Mouse (Mus musculus) spleen, embryonic (tissue): ENCODE measurements around the gene Gm17428.
"Not testable (repeated sequence)": the region's sequence is repeated elsewhere in the genome, so short reads cannot be mapped to it uniquely, and the experiment has no call there.

Experiments used
- CTCF ChIA-PET: fragments of 350-600 bp; sonication (Branson Sonifier 250); formaldehyde crosslinking; loops from one replicate; lab custom pipeline; 2022; lab: Charles Lee

Gene Gm17428

DNA sequence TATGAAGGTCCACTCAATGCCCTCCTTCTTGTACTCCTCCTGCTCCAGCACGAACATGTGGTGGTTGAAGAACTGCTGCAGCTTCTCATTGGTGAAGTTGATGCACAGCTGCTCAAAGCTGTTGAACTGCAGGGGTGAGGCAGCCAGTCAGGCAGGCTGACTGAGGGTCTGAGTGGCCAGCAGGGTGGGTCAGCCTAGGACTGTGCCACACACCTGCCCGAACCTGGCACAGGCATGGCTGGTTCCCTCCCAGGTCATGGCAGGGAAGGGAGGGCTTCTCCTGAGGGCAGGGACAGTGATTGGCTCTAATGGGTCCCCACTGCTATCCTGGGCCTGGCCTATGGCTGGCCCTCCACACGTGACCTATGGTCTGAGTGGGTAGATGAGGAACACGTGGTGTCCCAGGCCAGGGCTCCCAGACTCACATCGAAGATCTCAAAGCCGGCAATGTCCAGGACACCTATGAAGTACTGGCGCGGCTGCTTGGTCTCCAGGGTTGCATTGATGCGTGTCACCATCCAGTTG lies 11.7 kb downstream of the Gm17428 start:
- CTCF ChIA-PET: not testable (repeated sequence)

DNA sequence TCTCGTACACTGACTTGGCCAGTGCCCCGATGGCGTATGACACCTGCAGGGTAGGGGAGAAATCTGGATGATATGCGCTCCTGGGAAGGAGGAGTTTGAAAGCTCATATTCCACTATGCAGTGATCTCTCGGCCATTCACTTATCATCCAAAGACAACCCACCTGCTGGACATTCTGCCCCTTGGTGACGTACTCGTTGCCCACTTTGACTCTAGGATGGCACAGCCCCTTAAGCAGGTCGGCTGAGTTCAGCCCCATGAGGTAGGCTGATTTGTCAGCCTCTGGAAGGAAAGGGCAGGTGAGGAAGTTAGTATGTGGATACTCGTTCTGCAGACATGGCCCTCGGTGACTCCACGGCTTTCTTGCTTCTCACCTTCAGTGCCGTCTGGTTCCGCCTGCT lies 12.1 kb downstream of the Gm17428 start:
- CTCF ChIA-PET: no interaction called here

DNA sequence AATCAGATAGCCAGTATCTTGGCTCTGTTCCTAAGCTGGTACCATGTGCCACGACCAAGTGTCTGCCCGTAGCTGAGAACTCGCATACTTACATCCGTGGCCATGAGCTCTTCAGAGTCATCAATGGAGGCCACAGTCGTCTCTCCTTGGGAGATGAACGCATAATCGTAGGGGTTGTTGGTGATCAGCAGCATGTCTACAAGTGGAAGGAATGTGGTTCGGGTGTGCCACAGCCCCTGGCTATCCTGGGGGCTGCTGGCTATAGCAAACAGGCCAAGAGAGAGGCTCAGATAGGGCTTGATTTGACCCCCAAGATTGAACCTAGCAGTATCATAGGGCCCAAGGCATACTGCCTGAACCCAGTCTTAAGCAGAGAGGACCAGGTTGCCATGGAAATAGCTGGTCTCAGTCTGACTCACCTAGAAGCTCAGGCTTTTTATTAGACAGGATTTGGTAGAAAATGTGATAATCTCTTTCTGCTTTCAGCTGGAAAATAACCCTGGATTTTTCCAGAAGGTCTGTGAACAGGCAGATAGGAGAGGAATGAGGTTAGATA lies 13.2 kb downstream of the Gm17428 start:
- CTCF ChIA-PET: interaction anchor here (0.5 kb wide), 1 partner anchor 146 kb away, joined by 3 read pairs; no protein-coding TSS in a partner anchor

DNA sequence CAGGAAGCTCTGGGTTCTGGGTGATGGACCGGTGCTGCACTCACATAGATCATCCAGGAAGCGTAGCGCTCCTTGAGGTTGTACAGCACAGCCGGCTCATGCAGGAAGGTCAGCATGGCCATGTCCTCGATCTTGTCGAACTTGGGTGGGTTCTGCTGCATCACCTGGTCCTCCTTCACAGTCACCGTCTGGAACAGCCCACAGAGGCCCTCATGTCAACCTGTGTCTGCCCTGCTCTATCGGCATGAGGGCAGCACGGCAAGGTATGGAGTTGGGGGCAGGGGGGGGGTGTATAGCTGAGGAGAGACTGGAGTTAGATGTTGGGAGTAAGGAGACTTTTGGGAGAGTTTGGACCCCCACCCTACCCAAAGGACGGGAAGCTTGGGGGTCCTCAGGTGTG lies 15.5 kb downstream of the Gm17428 start:
- CTCF ChIA-PET: no interaction called here

DNA sequence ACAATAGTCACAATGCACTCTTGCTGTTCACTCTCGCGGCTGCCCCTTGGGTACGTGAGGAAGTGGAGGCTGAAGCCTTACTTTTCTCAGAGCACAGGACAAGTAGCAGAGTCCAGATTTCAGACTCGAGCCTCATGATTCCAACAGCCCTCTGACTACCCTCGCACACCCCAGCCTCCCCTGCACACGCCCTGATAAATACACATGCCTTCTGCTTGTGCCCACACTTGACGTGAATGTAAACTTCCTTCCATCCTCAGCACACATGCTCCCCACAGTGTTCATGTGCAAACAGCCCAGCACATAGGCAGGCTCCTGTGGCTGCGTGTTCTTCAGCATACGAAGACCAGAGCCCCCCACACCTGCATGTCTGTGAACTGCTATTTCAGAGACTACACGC lies 16.9 kb downstream of the Gm17428 start:
- CTCF ChIA-PET: no interaction called here

DNA sequence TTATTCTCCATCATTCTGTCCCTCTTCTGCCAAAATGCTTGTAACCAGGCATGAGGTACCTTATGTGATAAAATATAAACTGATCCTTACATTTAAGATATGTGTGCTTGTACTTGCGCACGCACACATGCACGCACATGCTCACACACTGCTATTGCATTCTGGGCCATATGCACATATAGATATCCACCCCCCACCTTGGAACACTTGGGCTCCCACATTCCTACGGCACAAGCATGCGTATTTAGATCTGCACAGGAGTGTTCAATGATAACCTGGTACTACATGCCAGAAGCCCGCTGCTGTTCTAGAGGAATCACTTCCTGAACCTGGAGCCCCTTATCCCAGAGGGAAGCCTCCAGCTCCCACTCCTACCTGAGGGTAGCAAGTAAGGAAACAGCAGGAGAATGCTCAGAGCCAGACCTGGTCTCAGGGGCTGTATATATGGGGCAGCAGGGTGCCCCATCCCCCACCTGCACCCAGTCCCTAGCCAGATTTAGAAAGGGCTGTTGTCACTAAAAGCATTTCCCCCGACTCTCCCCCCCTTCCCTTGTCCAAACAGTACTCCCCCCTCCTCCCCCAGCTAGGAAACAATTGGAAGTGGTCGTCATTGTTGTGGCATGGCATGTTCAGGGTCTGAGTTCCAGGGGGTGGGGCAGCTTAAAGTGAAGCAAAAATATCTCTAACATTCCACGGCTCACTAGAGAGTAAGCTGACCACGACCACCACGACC lies 17.6 kb downstream of the Gm17428 start, which contains the start of gene Myh7:
Myh7 (minus strand) TSS at position 491 of the 733 bp plus-strand sequence.
- CTCF ChIA-PET: interaction anchor here (0.6 kb wide), 2 partner anchors 90 to 873 kb away, joined by 3 to 4 read pairs; no protein-coding TSS in a partner anchor

DNA sequence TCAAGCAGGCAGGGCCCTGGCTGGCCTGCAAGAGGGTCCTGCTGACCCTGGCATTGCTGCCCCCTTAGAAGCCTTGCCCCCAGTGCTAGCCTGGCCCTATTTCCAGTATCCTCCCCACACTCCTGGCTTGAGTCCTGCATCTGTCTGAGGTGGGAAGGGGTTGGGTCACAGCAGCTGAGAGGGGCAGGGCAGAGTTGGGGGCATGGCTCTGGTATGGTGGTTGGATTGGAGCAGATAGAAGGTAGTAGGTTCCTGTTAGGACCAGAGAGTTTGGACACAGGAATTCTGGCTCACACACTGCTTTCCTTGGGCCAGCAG lies 18.1 kb downstream of the Gm17428 start:
- CTCF ChIA-PET: interaction anchor here (0.6 kb wide), 2 partner anchors 91 to 872 kb away, joined by 3 to 4 read pairs; no protein-coding TSS in a partner anchor

DNA sequence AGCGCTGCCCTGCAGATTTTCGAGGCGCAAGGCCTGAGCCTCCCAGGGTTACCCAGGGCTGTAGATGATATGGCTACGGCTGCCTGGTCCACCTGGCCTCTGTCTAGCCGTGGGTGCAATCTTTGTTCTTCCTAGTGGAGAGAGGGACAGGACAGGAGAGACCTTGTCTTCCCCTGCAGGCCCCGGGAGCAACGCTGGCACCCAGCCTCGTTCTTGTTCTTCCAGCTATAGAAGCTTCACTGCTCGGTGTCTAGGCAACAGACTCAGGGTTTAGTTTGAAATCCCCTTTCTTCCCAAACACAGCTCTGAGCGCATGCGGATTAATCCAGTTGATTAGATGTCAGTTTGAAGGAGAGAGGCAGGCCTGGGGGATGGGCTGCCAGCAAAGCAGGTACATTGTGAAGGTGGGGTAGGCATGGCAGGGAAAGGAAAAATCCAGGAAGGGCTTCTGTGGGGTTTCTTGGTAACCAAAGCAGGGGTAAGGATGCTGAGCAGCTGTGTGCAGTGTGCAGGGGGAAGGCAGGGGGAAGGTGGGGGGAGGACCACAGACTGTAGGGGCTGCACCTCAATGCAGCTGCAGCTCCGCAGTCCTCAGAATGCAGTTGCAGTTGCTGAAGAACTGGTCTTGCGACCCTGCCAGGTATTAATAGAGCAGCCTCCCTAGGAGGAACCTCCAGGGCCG lies 18.9 kb downstream of the Gm17428 start:
- CTCF ChIA-PET: interaction anchor here (0.6 kb wide), 1 partner anchor 334 kb away, joined by 4 read pairs; no protein-coding TSS in a partner anchor

DNA sequence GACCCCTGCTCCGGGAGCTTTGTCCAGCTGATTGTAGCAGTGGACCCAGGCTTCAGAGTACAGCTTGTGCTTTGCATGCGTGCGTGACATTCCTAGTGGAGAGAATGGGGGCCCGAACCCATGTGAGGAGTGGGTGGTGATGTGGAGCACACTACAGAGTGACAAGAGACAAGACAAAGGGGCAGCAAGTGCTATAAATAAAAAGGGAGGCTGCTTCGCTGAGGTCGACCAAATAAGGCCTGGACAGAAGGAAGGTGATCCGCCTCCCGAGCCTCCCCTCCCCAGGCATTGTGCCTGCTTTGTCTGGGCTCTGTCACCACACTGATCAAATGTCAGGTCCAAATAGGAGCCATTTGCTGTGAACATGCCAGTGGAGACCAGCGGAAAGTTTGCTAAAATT lies 20.1 kb downstream of the Gm17428 start:
- CTCF ChIA-PET: no interaction called here

DNA sequence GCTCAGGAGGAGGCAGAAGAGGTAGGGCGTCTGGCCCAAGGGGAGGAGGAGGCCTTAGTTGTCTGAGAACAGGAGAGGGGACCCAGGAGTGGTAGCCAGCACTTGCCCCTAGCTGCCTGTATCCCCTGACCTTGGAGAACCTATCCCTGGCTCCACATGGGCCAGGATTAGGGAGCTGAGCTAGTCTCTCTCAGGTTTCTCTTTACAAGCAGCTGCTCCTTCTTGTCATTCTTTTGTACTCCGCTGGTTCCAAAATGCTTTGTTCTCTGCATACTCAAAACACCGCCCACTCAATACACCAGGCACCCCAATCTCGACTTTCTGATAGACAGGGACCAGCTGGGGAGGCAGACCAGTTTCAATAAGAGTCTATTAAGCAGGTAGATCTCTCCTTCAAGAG lies 20.6 kb downstream of the Gm17428 start:
- CTCF ChIA-PET: no interaction called here

DNA sequence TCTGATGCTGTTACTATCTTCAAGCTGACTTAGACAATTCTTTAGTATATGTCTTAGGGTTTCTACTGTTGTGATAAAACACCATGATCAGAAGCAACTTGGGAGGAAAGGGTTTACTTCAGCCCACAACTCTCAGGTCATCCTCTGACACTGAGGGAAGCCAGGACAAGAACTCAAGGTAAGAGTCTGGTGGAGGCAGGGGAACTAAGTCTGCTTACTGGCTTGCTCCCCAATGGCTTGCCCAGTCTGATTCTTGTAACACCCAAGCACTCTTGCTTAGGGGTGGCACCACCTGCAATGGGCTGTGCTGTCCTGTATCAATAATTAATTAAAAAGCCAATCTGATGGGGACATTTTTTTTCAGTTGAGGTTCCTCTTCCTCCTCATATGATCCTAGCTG lies 21.9 kb downstream of the Gm17428 start:
- CTCF ChIA-PET: no interaction called here

DNA sequence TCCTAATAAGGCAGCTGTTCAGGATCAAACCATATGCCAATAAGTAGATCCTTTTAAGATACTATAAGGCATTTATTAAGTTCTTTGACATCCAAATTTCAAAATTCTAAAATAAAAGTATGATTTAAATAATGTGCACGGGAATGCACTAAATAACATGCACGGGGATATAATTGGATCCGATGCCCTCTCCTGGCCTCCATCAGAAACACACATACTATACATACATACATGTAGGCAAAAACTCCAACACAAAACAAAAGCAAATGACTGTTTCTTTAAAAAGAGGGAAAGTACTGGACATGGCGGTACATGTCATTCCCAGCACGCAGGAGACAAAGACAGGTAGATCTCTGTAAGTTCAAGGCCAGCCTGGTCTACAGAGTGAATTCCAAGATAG lies 23.1 kb downstream of the Gm17428 start:
- CTCF ChIA-PET: not testable (repeated sequence)

DNA sequence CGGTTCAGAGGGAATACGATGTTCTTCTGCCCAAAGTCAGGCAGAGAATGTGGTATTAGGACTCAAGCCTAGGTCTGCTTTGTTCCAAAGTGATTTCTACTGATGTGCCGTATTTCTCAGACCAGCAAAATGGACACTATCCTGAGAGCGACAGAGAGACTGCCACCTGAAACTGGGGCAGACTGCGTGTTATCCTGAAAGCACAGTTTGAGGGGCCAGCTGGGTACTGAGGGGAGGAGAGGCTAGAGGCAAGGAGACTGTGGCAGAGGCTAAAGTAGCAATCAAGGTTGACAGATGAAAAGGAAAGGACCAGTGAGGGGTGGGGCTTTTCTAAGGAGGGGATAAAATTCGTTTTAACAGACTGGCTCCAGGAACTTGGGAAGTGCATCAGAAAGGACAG lies 24.1 kb downstream of the Gm17428 start:
- CTCF ChIA-PET: no interaction called here

DNA sequence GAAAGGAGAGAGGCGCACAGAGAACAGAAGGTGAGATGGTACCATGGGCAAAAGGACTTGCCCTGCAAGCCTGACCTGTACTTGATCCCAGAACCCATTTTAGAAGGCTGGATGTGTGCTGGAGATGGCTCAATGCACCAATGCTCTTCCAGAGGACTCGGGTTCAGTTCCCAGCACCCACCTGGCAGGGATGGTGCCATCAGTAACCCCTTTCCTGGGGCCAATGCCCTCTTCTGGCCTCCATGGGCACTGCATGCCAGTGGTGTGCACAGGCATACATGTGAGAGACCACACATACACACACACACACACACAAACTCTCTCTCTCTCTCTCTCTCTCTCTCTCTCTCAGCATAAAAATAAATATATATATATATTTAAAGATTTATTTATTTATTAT lies 24.7 kb downstream of the Gm17428 start:
- CTCF ChIA-PET: no interaction called here

DNA sequence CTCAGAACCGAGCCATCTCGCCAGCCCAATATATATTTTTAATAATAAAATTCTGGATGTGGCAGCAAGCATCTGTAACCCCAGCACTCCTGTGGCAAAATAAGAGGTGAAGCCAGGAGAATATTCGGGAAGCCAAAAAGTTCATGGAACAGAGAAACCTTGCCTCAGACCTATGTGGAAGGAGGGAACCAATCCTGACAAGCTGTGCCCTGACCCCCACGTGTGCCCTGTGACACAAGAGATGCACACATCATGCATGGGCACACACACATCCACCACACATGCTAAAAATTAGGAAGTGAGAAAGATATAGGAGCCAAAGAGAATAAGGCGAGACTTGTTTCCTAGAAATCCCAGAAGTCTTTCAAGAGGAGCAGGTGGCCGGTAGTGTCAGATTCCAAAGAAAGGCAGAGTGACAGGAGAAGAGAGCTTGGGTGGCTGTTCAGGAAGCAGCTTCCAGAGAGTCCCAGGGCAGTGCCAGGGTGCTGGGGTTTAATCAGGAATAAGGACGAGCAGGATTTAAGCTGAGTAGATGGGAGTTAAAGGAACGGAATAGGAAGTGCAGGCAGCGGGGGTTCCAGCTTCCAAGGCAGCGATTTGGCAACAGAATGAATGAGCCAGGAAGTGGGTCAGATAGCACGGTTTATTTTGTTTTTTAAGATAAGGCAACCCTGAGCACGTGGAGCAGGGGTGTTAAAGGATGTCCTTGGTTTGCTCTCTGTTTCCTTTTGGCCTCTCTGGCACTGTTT lies 25.4 kb downstream of the Gm17428 start:
- CTCF ChIA-PET: no interaction called here

DNA sequence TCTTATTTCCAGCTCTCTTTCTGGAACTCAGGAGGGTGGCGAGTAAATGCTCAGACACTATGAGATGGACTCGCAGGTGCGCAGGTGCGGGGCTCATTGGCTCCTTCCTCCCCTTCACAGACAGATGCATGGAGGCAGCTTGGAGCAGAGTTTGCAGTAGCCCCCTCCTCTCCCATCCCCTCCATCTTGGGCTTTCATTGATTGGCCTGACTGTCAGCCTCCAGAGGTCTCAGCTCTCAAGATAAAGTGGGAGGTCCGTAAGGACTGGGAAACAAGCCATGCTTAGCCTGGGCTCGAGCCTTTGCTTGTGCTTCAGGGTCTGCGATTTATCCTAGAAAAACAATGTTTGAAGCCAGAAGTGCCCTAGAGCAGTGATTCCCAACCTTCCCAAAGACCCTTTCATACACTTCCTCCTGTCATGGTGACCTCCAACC lies 26.0 kb downstream of the Gm17428 start:
- CTCF ChIA-PET: no interaction called here

DNA sequence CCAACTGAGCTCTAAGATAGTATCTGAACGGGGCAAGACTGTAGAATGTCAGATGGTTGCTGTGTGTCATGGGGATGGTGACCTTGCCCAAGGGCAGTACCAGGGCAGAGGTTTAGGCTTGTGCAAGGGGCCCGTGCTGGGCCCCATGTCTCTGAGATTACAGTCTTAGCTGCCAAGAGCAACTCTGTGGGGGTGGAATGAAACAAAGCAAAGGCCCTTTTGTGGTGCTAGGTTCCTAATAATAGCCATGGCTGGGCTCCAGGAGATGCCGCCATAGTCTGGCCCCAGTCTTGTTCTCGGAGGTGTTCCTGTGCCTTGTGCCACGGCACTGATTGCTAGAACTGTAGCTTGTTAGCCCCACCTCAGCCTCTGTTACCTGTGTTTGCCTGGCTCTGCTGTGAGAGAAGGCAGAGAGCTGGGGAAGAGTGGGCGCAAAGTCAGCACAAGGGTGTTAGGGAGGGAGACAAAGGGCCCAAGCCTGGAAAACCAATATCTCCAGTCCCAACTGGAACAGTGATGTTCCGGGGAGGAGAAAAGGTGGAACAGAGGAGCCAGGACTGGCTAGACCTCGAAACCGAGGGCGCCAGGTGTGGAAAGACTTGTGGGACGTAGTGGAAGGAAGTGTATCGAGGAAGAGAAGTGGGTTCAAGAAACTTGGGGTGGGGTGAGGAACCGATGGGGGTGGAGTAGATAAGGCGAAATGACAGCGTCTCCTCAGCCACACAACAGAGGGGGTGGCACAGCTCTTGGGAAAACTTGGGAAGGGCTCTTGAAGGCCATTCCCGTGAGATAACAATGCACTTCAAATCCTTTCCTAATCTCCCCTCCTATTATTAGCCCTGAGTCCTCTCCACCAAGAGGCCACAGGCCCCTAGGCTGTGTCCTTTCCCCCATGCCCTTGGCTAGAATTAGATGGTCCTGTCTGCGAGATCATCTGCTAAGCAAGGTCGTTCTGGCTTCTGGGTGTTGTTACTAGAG lies 27.4 kb downstream of the Gm17428 start:
- CTCF ChIA-PET: no interaction called here

DNA sequence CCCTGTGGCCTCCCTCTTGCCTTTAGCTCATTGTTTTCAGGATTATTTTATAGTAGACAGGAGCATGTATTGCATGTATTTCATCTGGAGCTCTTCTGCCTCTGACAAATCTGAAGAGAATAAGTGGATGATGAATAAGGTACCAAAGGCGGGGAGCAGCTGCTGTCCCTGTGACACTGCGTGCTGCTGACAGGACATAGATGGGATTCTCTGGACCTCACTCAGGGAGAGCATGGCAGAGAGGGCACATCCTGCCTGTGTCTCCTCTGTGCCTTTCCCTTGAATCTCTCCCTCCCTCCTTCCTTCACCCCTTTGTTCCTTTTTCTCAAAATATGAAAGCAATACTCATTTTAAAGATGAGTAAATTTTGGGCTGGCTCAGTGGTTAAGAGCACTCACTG lies 28.8 kb downstream of the Gm17428 start:
- CTCF ChIA-PET: interaction anchor here (0.7 kb wide), 1 partner anchor 21 kb away, joined by 9 read pairs; no protein-coding TSS in a partner anchor

DNA sequence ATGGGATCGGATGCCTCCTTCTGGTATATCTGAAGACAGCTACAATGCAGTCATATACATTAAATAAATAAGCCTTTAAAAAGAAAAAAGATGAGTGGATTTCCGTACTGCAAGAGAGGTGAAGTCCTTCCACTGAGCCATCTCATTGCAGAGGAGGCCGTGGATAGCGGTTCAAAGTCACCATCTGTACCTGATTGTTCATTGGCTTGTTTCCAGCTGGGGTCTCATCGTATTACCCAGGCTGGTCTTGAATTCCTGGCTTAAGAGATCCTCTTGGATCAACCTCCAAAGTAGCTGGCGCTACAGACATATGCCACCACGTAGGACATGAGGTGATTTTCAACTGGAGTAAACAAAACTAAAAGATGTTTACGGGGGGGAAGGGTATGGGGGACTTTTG lies 29.2 kb downstream of the Gm17428 start:
- CTCF ChIA-PET: no interaction called here

DNA sequence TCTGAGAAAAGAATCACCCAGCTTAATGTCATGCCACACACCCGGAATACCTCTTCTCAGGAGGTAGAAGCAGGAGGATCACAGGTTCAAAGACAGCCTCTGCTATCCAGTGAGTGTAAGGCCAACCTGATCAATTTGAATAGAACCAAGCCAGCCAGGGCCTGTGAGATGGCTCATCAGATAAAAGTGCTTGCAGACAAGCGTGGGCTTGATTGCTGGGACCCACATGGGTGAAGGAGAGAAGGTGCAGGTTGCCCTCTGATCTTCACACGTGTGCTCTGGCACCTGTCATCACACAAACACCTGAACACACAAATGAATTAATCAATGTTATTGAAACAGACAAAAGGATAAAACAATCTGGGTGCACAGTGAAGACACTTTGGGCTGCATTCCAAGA lies 29.8 kb downstream of the Gm17428 start:
- CTCF ChIA-PET: no interaction called here
